Mouse (Mus musculus) hindbrain, embryonic 16.5 days (tissue): ENCODE measurements around the gene Nmi. TPM values are rescaled to one million over a fixed set of nuclear protein-coding genes. Genes with fewer than 3 reads are reported as not detected.

Experiments used
- ATAC-seq: fragments of 200-750 bp; cut with Nextera tagmentation; 2 replicates; pipeline ENCODE4 v1.8.0; 2017; ENCODE audit warnings: moderate TSS enrichment, moderate library complexity
- H3K27ac ChIP-seq: fragments of 300-500 bp; sonication (generic); 2 replicates; pipeline ENCODE4 v1.5.1; 2014; ENCODE audit warnings: low read depth, mild to moderate bottlenecking, control low read depth, low read length, moderate library complexity
- H3K27me3 ChIP-seq: fragments of 300-500 bp; sonication (generic); replicated peaks from 2 replicates; pipeline ENCODE4 v1.6.1; 2014; ENCODE audit warnings: low read length; ENCODE audit not compliant: control insufficient read depth, insufficient read depth
- H3K36me3 ChIP-seq: fragments of 300-500 bp; sonication (generic); 2 replicates; pipeline ENCODE4 v1.6.1; 2014; ENCODE audit warnings: mild to moderate bottlenecking, low read length, moderate library complexity, mixed read lengths; ENCODE audit not compliant: control insufficient read depth, insufficient read depth
- H3K4me1 ChIP-seq: fragments of 300-500 bp; sonication (generic); 2 replicates; pipeline ENCODE4 v1.6.1; 2014; ENCODE audit warnings: low read depth, low read length; ENCODE audit not compliant: control insufficient read depth, insufficient read depth
- H3K4me2 ChIP-seq: fragments of 300-500 bp; sonication (generic); 2 replicates; pipeline ENCODE4 v1.6.1; 2014; ENCODE audit warnings: mild to moderate bottlenecking, low read length, control low read depth, moderate library complexity
- H3K4me3 ChIP-seq: fragments of 300-500 bp; sonication (generic); 2 replicates; pipeline ENCODE4 v1.5.1; 2014; ENCODE audit warnings: mild to moderate bottlenecking, low read length, control low read depth, moderate library complexity
- H3K9ac ChIP-seq: fragments of 300-500 bp; sonication (generic); 2 replicates; pipeline ENCODE4 v1.6.1; 2014; ENCODE audit warnings: low read depth, mild to moderate bottlenecking, control low read depth, low read length, moderate library complexity
- H3K9me3 ChIP-seq: fragments of 300-500 bp; sonication (generic); 2 replicates; pipeline ENCODE4 v1.6.1; 2014; ENCODE audit warnings: mild to moderate bottlenecking, low read length, moderate library complexity; ENCODE audit not compliant: control insufficient read depth
- WGBS: fragments of 180-500 bp; shearing (Covaris S2); extraction: QIAGEN DNeasy Blood & Tissue Kit; methylation state at CpG from one replicate; pipeline ENCODE4 v1.1.7; 2014; 5-methylcytosine and 5-hydroxymethylcytosine counted together
- polyA plus RNA-seq: library from polyadenylated mRNA; unstranded; fragments of >200 nt; fragmentation: Nextera tagmentation; extraction: Ambion mirVana; gene quantifications from 2 replicates; pipeline ENCODE4 v1.2.1, GENCODE M21; 2015

Gene Nmi
- polyA plus RNA-seq, 1 experiment from 2014 or later, result 6.2 TPM

DNA sequence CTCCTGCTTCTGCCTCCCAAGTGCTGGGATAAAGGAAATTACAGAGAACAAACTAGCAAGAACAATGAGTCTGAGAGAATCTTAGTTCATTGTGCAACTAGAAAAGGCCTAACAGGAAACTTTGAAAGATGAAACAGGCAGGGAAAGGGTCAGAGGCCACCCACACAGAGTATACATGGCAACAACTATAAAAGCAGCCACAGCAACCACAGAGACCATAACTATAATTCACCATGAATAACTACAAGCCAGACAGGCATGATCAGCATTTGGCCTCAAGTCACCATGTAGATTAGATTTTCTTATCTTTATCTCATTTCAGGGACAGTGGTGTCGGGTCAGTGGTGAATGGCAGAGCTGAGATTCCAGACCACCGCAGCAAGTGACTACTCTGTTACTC, 16.3 kb upstream of the Nmi start:
- no peak for ATAC-seq
- no peaks in the 10 kb centered on the region for H3K4me1 ChIP-seq
- H3K27ac ChIP-seq, result no peak overlapping the region
- H3K4me3 ChIP-seq, result no peak overlapping the region
- 86% methylated on average over 2 of the region's 2 CpGs for WGBS
- no peaks in the 10 kb centered on the region for H3K27me3 ChIP-seq
- no peak overlapping the region for H3K9ac ChIP-seq
- no peak overlapping the region for H3K4me2 ChIP-seq
- H3K9me3 ChIP-seq, result no peaks in the 10 kb centered on the region
- no peaks in the 10 kb centered on the region for H3K36me3 ChIP-seq

DNA sequence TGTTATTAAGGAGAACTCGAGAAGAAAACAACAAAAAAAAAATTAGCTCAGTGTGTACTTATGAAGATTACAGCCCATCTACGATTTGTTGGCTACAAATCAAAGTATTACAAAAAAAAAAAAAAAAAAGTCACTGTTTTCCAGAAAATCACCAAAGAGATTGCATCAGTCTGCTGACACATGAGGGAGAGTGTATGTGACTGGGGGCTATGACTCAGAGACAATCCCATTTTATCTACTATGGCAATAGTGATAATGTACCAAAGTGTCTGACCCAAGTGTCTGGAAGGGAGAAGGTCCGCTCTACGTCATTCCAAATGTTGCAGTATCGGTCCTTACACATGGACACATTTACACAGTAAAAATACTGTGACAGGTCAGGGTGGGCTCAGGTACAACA, 13.4 kb upstream of the Nmi start:
- Histone ChIP-seq H3K9ac (no peak overlapping the region), H3K9me3 (no peaks in the 10 kb centered on the region), H3K4me1 (no peaks in the 10 kb centered on the region), H3K27ac (no peak overlapping the region), H3K4me2 (no peak overlapping the region), H3K27me3 (no peaks in the 10 kb centered on the region), H3K36me3 (no peaks in the 10 kb centered on the region), H3K4me3 (no peak overlapping the region)
- WGBS, result 85% methylated on average over 5 of the region's 5 CpGs
- no peak for ATAC-seq

DNA sequence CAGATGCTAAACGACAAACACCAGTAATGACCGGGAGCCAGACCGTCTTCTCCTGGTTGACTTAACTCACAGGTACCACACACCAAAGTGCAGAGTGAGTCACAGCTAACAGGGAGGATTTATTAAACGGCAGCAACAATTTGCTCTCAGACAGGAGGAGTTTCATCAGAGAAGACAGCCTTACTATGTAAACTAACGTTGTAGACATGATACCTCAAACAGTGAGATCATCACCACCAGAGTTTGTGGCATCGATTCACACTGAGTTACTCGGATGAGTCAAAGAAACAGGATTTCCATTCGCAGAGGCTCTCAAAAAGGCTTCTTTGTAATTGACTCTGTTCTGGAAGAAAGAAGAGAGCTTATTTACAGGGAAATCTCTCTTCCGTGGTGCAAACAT, 12.9 kb upstream of the Nmi start:
- Histone ChIP-seq H3K27me3 (no peaks in the 10 kb centered on the region), H3K4me2 (no peak overlapping the region), H3K4me1 (no peaks in the 10 kb centered on the region), H3K4me3 (no peak overlapping the region), H3K27ac (no peak overlapping the region), H3K9me3 (no peaks in the 10 kb centered on the region), H3K36me3 (no peaks in the 10 kb centered on the region), H3K9ac (no peak overlapping the region)
- ATAC-seq, result no peak
- WGBS, result 69% methylated on average over 9 of the region's 9 CpGs

DNA sequence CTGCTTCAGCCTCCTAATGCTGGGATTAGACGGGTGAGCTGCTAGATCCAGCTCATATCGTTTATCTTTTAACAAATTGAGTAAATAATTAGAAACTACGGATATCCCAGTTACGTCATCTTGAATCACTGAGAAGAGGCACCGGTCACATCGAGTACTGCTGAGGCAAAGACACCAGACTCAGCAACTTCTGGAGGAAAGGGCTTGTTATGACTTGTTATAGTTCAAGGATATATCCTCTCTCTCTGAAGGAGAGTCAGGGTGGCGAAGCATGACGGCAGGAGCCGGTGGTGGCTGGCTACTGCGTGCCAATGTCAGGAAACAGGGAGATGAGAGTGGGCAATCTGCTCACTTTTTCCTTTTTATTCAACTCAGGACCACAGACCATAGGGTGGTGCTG, 11.9 kb upstream of the Nmi start:
- Histone ChIP-seq H3K4me1 (no peaks in the 10 kb centered on the region), H3K9ac (no peak overlapping the region), H3K4me2 (no peak overlapping the region), H3K27ac (no peak overlapping the region), H3K36me3 (no peaks in the 10 kb centered on the region), H3K9me3 (no peaks in the 10 kb centered on the region), H3K4me3 (no peak overlapping the region), H3K27me3 (no peaks in the 10 kb centered on the region)
- WGBS, result 90% methylated on average over 10 of the region's 10 CpGs
- ATAC-seq, result no peak

DNA sequence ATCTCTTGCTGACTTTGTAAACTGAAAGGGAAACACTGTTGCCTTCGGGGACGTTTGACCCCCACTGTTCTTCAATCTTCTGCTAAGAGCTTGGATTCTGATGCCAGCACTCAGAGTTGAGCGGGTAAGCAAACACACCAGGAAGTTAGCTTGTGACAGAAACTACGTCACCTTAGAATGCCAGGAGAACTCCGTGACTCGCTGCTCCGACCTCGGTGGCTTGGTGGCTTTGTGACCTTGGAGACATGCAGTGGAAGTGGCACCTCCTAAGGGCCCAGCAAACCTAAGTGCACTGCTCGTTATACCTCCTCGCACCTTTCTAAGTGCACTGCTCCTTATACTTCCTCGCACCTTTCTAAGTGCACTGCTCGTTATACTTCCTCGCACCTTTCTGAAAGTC, 9.0 kb upstream of the Nmi start:
- ATAC-seq, result no peak

DNA sequence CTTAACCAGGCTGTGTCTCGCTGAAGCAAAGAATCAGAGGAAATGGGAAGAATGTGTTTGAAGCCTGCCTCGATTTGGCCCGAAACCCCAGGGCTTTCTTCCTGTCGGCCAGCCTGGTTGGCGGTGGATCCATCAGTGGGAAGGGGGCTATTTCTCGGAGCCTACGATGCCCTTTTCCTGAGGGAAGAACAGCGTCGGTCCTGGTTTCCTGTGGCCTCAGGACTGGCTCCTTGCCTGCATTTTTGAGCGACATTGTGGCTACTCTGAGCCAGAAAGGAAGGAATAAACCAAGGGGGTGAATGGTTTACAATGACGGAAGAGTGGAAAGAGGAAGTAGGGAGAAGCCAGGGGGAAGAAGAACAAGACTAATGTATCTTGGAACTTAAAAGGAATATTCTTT, 8.3 kb upstream of the Nmi start:
- H3K36me3 ChIP-seq, result no peaks in the 10 kb centered on the region
- no peaks in the 10 kb centered on the region for H3K9me3 ChIP-seq
- WGBS, result 47% methylated on average over 11 of the region's 11 CpGs
- H3K27ac ChIP-seq, result 0 out of 2 replicates have a peak overlapping the region, but pooled peaks have one; percentile 11
- H3K27me3 ChIP-seq, result no peaks in the 10 kb centered on the region
- no peak overlapping the region for H3K4me3 ChIP-seq
- no peaks in the 10 kb centered on the region for H3K4me1 ChIP-seq
- H3K4me2 ChIP-seq, result peak overlapping the region; percentile 32
- H3K9ac ChIP-seq, result no peak overlapping the region
- no peak for ATAC-seq

More for the DNA sequence above, 9.0 kb upstream of the Nmi start:
- no peaks in the 10 kb centered on the region for H3K36me3 ChIP-seq
- no peaks in the 10 kb centered on the region for H3K9me3 ChIP-seq
- no peak overlapping the region for H3K4me2 ChIP-seq
- H3K27me3 ChIP-seq, result no peaks in the 10 kb centered on the region
- H3K27ac ChIP-seq, result no peak overlapping the region
- H3K4me3 ChIP-seq, result no peak overlapping the region
- no peaks in the 10 kb centered on the region for H3K4me1 ChIP-seq
- 68% methylated on average over 13 of the region's 13 CpGs for WGBS
- no peak overlapping the region for H3K9ac ChIP-seq

DNA sequence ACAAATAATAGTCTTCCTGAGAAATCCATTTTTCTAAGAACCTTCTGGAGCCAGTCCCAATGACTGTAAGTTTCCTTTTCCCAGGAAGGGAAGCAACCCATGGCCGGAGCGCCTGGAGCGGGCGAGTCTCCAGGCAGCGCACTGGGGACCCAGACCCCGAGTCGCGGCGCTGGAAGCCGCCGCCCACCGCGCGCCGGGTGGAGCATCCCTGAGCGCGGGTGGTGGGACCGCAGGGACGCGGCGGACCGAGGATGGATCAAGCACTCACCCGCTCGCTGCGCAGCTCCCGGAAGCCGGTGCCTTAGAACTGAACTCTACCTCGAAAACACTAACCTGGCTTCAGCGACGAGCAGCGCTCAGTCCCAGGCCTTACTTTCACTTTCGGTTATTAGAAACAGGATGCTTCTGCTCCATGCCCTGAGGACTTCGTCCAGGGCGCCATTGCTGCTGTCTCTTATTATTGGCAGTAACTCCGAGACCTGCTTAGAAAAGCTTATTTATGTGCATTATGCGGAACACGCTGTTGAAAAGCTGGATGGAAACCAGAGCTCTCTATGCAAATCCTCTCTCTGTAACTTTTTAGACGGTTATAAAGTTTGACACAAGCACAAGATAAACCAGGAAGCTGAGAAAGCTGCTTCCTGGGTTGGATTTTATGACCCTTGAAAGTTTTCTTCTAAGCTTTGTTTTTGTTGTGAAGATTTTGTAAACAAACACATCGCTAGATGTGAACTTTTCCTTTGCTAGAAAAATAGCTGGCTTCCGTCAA, 469 bp downstream of the Nmi start:
- WGBS, result 3% methylated on average over 40 of the region's 40 CpGs
- Histone ChIP-seq H3K4me2 (peak overlapping the region; percentile 87), H3K27ac (peak overlapping the region; percentile 45; the same call in 1 of the 2 replicates), H3K9me3 (no peaks in the 10 kb centered on the region), H3K4me1 (no peaks in the 10 kb centered on the region), H3K36me3 (no peaks in the 10 kb centered on the region), H3K27me3 (no peaks in the 10 kb centered on the region), H3K4me3 (peak overlapping the region; percentile 57), H3K9ac (peak overlapping the region; percentile 66)
- ATAC-seq, result peak; percentile 89

DNA sequence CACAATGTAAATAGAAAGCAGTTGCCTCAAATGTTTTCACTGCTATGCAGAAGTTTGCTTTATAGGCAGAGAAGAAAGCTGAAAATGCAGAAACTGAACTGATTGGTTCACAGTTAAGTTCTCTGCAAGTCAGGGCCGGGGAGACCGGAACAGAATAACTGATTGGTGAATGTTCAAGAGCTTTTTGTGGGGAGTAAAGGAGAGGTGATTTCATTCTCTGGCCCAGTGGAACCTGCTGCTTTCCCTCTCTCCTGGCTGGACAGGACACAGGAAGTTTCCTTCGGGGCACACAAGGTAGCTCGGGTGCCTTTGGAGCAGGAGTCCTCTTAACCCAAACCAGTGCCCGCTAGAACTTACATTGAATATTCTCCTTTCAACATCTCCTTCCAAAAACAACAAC, 1.2 kb downstream of the Nmi start:
- Histone ChIP-seq H3K9me3 (no peaks in the 10 kb centered on the region), H3K9ac (no peak overlapping the region), H3K27me3 (no peaks in the 10 kb centered on the region), H3K4me2 (peak overlapping the region; percentile 87), H3K4me1 (no peaks in the 10 kb centered on the region), H3K27ac (no peak overlapping the region), H3K36me3 (no peaks in the 10 kb centered on the region), H3K4me3 (peak overlapping the region; percentile 57)
- ATAC-seq, result no peak
- 60% methylated on average over 5 of the region's 5 CpGs for WGBS

DNA sequence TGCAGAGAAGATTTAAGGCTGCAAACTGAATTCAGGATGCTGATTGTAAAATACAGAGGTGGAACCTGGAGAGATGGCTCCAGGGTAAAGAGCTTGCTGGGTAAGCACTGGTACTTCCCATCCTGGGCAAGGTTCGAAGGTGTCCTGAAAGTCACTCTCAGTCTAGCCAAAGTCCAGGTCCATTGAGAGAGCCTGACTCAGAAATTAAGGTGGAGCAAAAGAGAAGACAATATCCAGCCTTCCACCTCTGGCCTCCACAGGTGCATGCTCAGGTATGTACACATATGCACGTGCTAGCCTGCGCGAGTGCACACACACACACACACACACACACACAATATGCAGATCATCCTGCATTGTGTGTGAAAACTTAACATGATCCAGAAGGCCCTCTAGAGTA, 2.4 kb downstream of the Nmi start:
- no peaks in the 10 kb centered on the region for H3K27me3 ChIP-seq
- no peaks in the 10 kb centered on the region for H3K36me3 ChIP-seq
- no peak overlapping the region for H3K4me3 ChIP-seq
- no peak for ATAC-seq
- no peak overlapping the region for H3K4me2 ChIP-seq
- 99% methylated on average over 4 of the region's 4 CpGs for WGBS
- no peak overlapping the region for H3K27ac ChIP-seq
- no peaks in the 10 kb centered on the region for H3K4me1 ChIP-seq
- H3K9me3 ChIP-seq, result no peaks in the 10 kb centered on the region
- no peak overlapping the region for H3K9ac ChIP-seq
